Mouse (Mus musculus): ENCODE data around the gene Hddc3. TPM values are rescaled to one million over a fixed set of nuclear protein-coding genes. Genes with fewer than 3 reads are reported as not detected.

Gene Hddc3
- polyA plus RNA-seq, 1 experiment = 23.7 TPM

GRCm38 (mm10) chr7:80369967-80370431 is 27.1 kb downstream of the Hddc3 start:
- H3K27me3 ChIP-seq (ENCODE audit: control insufficient read depth, insufficient read depth, low read length) = no peaks in the 10 kb centered on the region
- peak overlapping the region; percentile 92 for H3K27ac ChIP-seq (ENCODE audit: control insufficient read depth, insufficient read depth, low read depth, low read length)
- H3K4me1 ChIP-seq (ENCODE audit: control insufficient read depth, insufficient read depth, low read length) = peaks cover 7% of the 10 kb centered on the region
- no peak for TF ChIP-seq POLR2A (IDR thresholded peaks at IDR 0.05; ENCODE audit: control insufficient read depth, low read depth, low read length)
- peaks cover 5% of the 10 kb centered on the region for H3K36me3 ChIP-seq (ENCODE audit: control insufficient read depth, insufficient read depth, low read length)
- H3K4me3 ChIP-seq (ENCODE audit: control insufficient read depth, low read depth, low read length) = peak overlapping the region; percentile 96

DNA sequence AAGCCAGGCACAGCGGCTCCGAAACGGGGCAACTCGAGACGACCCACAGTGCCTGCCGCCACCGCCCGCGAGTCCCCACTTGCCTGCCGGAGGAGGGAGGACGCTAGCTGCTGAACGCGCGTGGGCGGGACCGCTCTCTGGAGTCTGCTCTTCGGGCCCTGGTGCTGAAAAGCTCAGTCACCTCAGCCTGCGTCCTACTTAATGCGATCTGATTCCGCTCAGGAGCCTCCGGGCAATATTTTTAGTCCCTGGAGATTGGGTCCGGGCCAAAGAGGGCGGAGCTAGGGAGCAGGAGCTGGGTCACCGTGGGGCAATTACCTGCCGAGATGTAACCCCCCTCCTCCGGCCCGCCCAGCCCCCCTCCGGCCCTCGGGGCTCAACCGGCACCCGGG is 27.7 kb downstream of the Hddc3 start:
- H3K36me3 ChIP-seq (ENCODE audit: control insufficient read depth, insufficient read depth, low read length) = peaks cover 5% of the 10 kb centered on the region
- H3K4me1 ChIP-seq (ENCODE audit: control insufficient read depth, insufficient read depth, low read length) = peaks cover 7% of the 10 kb centered on the region
- TF ChIP-seq POLR2A (IDR thresholded peaks at IDR 0.05; ENCODE audit: control insufficient read depth, low read depth, low read length) (peak; percentile 49; the same call in 1 of the 2 replicates), CTCF (IDR thresholded peaks at IDR 0.05; ENCODE audit: control insufficient read depth, insufficient read depth, insufficient replicate concordance, low read depth, low read length) (no peak)
- H3K27me3 ChIP-seq (ENCODE audit: control insufficient read depth, insufficient read depth, low read length) = no peaks in the 10 kb centered on the region
- H3K27ac ChIP-seq (ENCODE audit: control insufficient read depth, insufficient read depth, low read depth, low read length) = peak overlapping the region; percentile 92
- peak overlapping the region; percentile 96 for H3K4me3 ChIP-seq (ENCODE audit: control insufficient read depth, low read depth, low read length)

DNA sequence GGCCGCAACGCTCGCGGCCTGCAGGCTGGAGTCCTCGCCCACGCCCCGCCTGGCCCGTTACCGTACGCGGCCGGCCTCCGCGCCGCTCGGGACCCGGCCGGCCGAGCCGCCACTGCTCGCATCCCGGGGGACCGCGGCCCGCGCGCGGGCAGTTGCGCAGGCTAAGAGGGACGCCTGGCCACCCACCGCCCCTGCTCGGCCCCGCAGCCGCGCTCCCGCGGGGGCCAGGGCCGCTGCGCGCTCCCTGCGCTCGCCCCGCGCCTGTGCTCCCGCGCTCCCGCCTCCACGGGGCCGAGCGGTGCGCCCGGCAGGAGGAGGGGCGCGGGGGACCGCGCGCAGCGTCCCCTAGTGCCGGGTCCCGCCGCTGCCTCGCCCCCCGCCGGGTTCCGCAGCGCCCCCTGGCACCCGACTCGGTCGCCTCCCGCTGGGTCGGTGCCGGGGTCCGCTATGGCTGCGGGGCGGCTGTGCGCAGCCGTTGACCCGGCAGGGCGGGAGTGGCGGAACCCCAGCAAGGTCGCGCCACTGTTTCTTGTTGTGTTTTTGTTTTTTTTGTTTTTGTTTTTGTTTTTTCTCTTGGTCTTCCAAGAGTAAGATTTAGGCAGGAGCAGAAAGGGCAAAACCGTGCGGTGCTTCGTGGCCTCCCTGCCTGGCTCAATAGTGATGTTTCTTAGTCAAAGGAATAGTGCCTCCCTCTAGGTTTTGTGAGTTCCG is 28.3 kb downstream of the Hddc3 start, which contains the start of gene Man2a2:
Gene Man2a2, minus strand, starts transcription at position 335 of the 711 bp plus-strand sequence.
- Histone ChIP-seq H3K27ac (ENCODE audit: control insufficient read depth, insufficient read depth, low read depth, low read length) (peak within 1 kb of the TSS; percentile 92), H3K36me3 (ENCODE audit: control insufficient read depth, insufficient read depth, low read length) (peaks cover 4% of the 10 kb centered on the region), H3K4me1 (ENCODE audit: control insufficient read depth, insufficient read depth, low read length) (peaks cover 5% of the 10 kb centered on the region), H3K27me3 (ENCODE audit: control insufficient read depth, insufficient read depth, low read length) (no peaks in the 10 kb centered on the region), H3K4me3 (ENCODE audit: control insufficient read depth, low read depth, low read length) (peak within 1 kb of the TSS; percentile 96)
- TF ChIP-seq POLR2A (IDR thresholded peaks at IDR 0.05; ENCODE audit: control insufficient read depth, low read depth, low read length) (no peak), CTCF (IDR thresholded peaks at IDR 0.05; ENCODE audit: control insufficient read depth, insufficient read depth, insufficient replicate concordance, low read depth, low read length) (0 out of 2 replicates have a peak, but pooled peaks have one; percentile 11)

- Histone ChIP-seq H3K4me1 (ENCODE audit: control insufficient read depth, insufficient read depth, low read length) (peaks cover 5% of the 10 kb centered on the region), H3K36me3 (ENCODE audit: control insufficient read depth, insufficient read depth, low read length) (no peaks in the 10 kb centered on the region), H3K4me3 (ENCODE audit: control insufficient read depth, low read depth, low read length) (no peak overlapping the region), H3K27ac (ENCODE audit: control insufficient read depth, insufficient read depth, low read depth, low read length) (no peak overlapping the region), H3K27me3 (ENCODE audit: control insufficient read depth, insufficient read depth, low read length) (no peaks in the 10 kb centered on the region)
- no peak for TF ChIP-seq POLR2A (IDR thresholded peaks at IDR 0.05; ENCODE audit: control insufficient read depth, low read depth, low read length)
- TF ChIP-seq CTCF (IDR thresholded peaks at IDR 0.05; ENCODE audit: control insufficient read depth, insufficient read depth, insufficient replicate concordance, low read depth, low read length) = no peak
These were observed 29.3 kb downstream of the Hddc3 start for GRCm38 (mm10) chr7:80372166-80372565.

DNA sequence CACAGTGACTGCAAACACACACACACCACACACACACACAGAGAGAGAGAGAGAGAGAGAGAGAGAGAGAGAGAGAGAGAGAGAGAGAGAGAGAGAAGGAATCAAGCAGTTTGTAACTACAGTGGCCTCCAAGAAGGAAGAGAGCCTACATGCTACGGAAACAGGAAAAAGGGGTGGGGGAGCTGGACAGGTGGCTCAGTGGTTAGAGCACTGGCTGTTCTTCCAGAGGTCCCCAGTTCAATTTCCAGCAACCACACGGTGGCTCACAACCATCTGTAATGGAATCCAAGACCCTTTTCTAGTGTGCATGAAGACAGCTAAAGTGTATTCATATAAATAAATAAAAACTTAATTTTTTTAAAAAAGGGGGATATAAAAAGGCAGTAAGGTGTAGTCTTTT is 29.8 kb downstream of the Hddc3 start:
- TF ChIP-seq CTCF (IDR thresholded peaks at IDR 0.05; ENCODE audit: control insufficient read depth, insufficient read depth, insufficient replicate concordance, low read depth, low read length) (no peak), POLR2A (IDR thresholded peaks at IDR 0.05; ENCODE audit: control insufficient read depth, low read depth, low read length) (no peak)
- H3K27me3 ChIP-seq (ENCODE audit: control insufficient read depth, insufficient read depth, low read length) = no peaks in the 10 kb centered on the region
- no peak overlapping the region for H3K4me3 ChIP-seq (ENCODE audit: control insufficient read depth, low read depth, low read length)
- H3K36me3 ChIP-seq (ENCODE audit: control insufficient read depth, insufficient read depth, low read length) = no peaks in the 10 kb centered on the region
- H3K27ac ChIP-seq (ENCODE audit: control insufficient read depth, insufficient read depth, low read depth, low read length) = no peak overlapping the region
- H3K4me1 ChIP-seq (ENCODE audit: control insufficient read depth, insufficient read depth, low read length) = peaks cover 6% of the 10 kb centered on the region

GRCm38 (mm10) chr7:80373352-80373751 is 30.4 kb downstream of the Hddc3 start:
- Histone ChIP-seq H3K27ac (ENCODE audit: control insufficient read depth, insufficient read depth, low read depth, low read length) (no peak overlapping the region), H3K27me3 (ENCODE audit: control insufficient read depth, insufficient read depth, low read length) (no peaks in the 10 kb centered on the region), H3K4me1 (ENCODE audit: control insufficient read depth, insufficient read depth, low read length) (peaks cover 6% of the 10 kb centered on the region), H3K4me3 (ENCODE audit: control insufficient read depth, low read depth, low read length) (no peak overlapping the region), H3K36me3 (ENCODE audit: control insufficient read depth, insufficient read depth, low read length) (no peaks in the 10 kb centered on the region)
- no peak for TF ChIP-seq POLR2A (IDR thresholded peaks at IDR 0.05; ENCODE audit: control insufficient read depth, low read depth, low read length)
- no peak for TF ChIP-seq CTCF (IDR thresholded peaks at IDR 0.05; ENCODE audit: control insufficient read depth, insufficient read depth, insufficient replicate concordance, low read depth, low read length)

DNA sequence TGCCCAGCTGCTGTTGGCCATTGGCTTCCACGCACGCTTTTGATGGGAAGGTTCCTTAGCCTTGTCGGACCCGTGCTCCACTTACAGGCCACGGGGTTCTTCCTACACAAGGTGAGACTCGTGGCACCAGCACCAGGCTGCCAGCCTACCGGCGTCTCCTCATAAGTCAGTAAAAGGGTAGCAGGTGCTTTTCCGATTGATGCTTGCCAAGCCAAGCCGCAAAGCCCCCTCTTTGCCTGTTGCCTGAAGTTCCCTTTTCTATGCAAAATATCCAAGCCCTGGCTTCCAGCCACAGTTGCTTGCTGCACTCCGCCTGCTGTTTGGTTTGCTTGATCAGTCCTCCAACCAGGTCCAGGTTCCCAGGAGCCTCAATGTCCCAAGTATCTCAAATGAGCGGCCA is 30.9 kb downstream of the Hddc3 start:
- Histone ChIP-seq H3K27ac (ENCODE audit: control insufficient read depth, insufficient read depth, low read depth, low read length) (no peak overlapping the region), H3K4me3 (ENCODE audit: control insufficient read depth, low read depth, low read length) (no peak overlapping the region), H3K36me3 (ENCODE audit: control insufficient read depth, insufficient read depth, low read length) (no peaks in the 10 kb centered on the region), H3K4me1 (ENCODE audit: control insufficient read depth, insufficient read depth, low read length) (peaks cover 6% of the 10 kb centered on the region), H3K27me3 (ENCODE audit: control insufficient read depth, insufficient read depth, low read length) (no peaks in the 10 kb centered on the region)
- no peak for TF ChIP-seq POLR2A (IDR thresholded peaks at IDR 0.05; ENCODE audit: control insufficient read depth, low read depth, low read length)
- TF ChIP-seq CTCF (IDR thresholded peaks at IDR 0.05; ENCODE audit: control insufficient read depth, insufficient read depth, insufficient replicate concordance, low read depth, low read length) = no peak
